Mouse (Mus musculus) ovary, adult 18-20 months (tissue): Measurements from ENCODE around the gene Tex50.
"Not testable (repeated sequence)": the region's sequence is repeated elsewhere in the genome, so short reads cannot be mapped to it uniquely, and the experiment has no call there.

Experiments
- DNase-seq: peaks from one replicate; pipeline ENCODE4 v3.0.0; 2022; ENCODE audit warnings: low spot score, mixed read lengths

Tex50 gene

DNA sequence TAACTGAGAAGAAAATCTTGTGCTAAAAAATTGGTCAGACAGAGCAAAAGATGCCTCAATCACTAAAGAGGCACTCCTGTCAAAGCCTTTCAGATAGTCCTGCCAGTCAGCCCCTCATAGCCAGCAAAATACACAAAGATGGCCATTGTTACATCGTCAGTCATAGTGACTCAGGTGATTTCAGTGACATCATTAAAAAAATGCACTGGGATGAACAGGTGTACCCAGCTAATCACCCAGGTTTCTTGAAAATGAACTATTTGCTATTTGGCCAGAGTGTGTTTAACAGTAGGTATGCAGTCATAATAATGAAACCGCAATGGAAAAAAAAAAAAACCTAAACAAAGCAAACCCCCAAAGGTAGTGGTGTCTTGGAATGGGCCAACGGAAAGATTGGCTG, at the start of gene Tex50:
Gene Tex50 (minus strand): TSS at position 101 of the 400 bp plus-strand sequence.
- DNase-seq: no peak

DNA sequence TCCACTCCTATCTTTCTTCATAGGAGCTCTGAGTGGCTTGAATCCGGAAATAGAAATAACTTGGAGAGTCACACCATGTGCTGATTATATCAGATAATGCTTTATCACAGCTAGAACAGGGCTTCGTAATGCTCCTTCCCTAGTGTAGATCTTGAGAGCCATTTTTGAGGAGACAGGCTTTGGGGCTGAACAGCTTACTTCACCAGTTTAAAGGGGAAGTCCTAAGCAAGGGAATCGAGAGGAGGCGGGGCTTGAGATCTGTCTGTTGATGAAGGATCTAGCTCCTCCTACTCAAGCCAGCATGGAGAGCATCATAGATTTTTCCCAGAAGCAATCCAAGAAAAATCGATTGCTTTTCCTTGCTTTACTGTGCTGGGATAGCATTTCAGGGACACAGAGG, 40.7 kb upstream of the Tex50 start:
- no peak for DNase-seq

DNA sequence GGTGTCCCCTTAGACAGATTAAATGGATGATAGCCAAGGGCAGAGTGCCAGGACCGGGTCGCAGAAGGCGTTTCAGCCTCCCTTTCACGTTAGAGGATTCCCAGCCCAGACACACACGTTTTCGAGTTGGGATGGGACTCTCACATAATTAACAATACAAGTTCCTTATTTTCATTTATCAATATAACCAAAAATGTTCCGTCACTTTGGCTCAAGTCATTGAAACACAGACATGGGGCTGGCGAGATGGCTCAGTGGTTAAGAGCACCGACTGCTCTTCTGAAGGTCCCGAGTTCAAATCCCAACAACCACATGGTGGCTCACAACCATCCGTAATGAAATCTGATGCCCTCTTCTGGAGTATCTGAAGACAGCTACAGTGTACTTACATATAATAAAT, 37.2 kb upstream of the Tex50 start:
- not testable (repeated sequence) for DNase-seq

DNA sequence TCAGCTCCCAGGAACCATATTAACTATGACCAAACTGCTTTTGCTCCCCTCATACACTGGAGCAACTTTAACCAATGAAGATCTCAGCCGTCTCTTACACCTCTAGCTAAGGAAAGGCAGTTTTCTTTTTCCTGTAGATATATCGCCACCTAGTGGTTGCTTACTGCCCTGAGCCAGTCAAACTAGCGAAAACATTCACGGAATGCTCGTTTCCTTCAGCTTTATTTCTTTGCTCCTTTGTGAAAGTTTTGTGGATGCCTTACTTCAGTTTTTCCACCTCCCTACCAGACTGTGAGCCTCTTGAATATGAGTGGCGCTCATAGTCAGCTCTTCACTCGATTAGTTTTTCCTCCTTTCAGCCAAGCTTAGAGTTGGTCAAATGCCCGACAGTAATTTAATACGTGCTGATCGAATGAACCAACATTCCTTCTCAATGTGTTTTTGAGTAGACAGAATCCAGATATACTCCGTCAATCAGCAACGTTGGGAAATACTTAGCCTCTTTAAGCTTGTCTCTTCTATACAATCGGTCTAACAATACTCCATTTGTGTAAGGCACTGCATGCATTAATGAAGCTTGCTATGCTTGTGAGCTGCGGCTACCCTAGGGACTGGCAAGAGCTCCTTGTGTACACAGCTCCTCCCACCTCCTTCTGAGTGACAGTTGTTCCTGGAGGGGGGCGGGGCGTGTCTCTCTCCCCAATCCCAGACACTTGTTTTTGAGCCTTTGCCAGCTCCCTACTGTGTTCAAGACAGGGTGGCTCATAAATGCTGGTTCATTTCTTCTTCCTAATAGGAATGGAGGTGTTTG, 36.6 kb upstream of the Tex50 start:
- peak; percentile 65 for DNase-seq

DNA sequence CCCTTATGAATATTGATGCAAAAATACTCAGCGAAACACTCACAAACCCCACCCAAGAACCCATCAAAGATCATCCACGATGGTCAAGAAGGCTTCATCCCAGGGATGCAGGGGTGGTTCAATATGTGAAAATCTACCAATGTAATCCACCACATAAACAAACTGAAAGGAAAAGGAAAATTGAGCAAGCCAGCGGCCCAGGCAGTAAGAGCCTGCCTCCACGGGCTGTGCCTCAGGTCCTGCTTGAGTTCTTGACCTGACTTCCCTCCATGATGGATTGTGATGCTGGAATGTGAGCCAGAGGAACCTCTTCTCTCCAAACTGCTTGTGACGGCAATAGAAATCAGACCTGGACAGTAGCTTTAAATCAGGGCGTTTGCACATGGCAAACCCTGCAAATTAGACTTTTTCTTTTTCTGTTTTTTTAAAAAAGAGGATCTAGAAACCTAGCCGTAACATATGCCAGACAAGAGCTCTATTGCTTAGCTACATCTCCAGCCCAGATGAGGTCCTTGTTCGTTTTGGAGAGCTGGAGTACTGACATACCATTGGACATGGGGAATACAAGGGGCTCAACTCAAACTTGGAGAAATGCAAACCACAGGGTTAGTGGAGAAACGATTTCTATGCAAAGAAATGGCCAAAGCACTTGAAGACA, 31.3 kb upstream of the Tex50 start:
- DNase-seq: no peak

DNA sequence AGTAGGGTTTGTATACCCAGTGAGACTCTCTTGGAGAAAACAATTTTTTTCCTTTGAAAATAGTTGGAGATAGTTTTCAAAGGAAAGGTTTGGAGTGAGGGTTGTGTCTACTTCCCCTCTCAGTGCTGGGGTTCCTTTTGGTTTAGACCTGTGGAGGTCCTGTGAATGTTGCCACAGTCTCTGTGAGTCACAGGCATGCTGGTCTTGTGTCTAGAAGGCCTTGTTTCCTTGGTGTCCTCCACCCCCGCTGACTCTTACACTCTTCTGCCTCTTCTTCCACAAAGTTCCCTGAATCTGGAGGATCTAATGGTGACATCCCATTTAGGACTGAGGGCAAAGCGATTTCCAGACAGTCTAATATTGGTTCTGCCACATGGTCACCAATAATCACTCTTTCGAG, 26.3 kb upstream of the Tex50 start:
- no peak for DNase-seq

DNA sequence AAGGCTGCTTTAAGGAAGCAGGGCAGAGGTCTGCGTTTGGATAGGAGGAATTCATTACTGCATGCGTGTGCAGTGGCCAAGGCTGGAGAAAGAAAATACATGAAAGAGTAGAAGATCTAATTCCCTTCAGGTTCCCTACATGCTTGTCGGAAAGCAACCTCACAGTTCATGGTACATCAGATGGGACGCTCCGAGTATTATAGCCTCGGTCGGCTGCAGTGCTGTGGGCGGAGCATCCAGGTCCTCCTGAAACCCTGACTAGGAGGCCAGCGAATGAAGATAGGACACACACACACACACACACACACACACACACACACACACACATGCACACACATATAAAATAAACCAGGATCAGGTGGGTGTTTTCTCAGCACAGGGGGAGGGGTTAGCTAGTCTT, 24.6 kb upstream of the Tex50 start:
- DNase-seq: no peak

DNA sequence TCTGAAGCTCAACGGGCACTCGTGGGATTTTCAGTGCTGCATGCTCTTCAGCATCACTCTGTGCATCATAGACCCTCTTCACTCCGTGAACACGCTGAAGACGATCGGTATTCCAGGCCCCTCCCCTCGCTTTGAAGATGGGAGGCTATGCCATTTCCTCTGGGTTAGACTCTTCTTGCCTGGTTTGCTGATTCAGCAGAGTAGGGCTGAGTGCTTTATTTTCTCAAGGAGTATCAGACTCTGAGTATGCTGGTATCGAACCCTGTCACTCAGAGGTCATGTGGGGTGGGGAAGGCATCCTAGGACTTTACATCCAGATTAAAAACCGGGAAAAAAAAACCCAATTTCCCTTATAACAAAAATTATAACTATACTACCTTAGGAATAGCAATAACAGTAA, 23.3 kb upstream of the Tex50 start:
- DNase-seq: no peak

DNA sequence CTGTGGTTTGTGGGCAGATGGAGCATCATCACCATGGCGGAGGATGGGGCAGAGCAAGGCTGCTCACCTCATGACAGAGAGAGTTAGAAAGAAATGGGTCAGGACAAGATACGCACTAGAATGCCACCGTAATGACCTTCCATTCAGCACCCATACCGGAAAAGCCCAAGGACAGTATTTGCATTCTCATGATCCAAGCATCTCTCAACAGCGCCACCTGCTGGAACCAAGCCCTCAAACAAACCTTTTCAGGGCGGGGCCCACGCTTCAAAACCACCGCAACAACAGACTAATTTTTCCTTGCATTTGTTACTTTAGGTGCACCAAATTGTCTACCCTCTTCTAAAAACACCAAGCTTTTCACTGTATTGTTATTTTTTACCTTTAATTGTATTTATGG, 21.6 kb upstream of the Tex50 start:
- DNase-seq: no peak

DNA sequence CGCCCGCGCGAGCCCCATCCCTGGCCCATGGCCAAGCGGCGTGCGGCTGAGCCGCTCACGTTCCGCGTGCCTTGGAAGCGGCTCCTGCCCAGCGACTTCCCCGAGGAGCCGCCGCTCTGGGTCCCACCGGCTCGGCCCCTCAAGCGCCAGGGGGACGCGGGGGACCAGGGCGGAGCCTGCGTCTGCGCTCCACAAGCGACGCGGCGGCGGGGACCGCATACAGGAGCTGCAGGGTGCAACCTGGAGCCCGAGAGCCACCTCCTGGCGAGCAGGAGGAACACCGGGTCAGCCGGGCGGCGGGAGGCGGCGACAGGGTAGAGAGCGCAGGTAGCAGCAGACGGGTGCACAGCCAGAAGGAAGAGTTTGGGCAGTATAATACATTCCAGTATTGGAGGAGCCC, 11.5 kb upstream of the Tex50 start:
- peak; percentile 37 for DNase-seq

DNA sequence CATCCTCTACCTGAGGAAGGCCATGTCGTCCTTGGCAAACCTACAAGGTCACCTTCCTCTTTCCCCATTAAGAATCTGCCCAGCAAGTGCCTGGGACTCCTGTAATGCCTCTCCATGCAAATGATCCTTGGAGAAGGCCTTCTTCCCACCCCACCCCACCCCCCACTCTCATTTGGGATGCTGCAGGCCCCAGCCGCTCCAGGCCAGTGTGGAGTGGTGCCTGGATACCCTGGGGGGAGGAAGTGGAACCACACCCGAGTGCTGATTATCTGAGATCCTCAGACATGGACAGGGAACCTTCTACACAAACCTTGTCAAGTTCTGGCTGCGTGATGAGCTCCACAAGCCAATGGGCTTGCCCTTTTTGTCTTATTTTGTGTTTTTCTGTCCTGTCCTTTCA, 1.2 kb upstream of the Tex50 start:
- DNase-seq: no peak

DNA sequence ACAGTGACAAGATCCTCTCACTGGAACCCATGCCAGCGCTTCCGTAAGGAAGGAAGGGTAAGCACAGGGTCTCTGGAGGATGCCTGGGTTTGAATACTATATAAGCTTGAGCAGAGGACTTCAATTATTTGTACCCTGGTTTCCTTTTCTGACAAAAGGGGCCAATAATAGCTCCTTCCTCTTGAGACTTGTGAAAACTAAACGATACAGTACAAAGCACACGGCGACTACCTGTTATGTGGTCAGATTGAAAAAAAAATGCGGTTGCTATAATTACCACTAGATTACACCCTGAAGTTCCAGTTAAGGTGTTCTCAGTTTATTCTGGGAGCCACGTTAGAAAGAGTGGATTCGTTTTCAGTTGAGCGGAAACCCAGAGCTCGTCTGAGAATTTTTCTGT, 2.6 kb downstream of the Tex50 start:
- DNase-seq: no peak

DNA sequence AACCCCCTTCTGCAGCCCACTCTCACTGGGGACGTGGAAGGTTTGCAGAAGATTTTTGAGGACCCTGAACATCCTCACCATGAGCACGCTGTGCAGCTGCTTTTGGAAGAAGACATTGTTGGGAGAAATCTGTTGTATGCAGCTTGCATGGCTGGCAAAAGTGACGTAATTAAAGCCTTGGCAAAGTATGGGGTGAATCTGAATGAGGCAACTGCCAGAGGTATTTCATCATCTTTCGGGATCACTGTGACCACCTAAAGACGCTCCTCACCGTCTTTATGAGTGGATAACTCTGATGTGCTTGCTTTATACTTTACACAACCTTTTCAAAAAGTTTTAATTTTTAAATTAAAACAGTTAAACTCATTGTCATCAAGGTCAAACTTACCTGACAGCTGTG, 8.0 kb downstream of the Tex50 start:
- no peak for DNase-seq

DNA sequence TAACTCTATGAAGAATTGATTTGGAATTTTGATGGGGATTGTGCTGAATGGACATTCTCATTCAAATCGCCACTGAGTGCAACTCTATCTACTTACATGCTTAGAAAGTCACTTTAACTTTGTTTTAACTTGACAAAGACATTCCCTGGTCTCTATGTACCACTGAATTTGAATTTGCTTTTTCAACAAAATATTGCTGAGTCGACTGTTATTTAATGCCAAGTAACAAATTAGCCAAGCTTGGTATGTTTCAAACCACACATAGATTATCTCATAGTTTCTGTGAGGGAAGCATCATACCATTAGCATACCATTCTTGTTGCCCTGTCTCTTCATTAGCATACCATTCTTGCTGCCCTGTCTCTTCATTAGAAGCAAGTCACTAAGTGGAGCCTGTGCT, 11.2 kb downstream of the Tex50 start:
- no peak for DNase-seq

DNA sequence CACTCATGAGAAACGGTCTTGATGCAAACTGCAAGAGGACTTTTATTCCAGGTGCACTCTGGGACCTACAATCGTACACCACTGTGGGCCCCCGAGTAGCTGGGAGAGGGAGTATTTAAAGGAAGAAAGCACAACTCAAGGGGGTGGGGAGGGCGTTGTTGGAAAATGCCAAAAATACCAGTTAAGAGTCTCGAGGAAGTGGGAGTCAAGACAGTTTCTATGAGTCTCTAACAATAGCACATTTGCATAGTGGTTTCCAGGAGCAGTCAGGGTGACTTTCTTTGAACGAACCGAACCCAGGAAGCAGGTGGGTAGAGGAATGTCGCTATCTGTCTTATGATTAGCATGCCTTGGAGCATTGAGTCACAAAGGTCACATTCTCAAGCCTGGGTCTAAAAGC, 13.5 kb downstream of the Tex50 start:
- not testable (repeated sequence) for DNase-seq

DNA sequence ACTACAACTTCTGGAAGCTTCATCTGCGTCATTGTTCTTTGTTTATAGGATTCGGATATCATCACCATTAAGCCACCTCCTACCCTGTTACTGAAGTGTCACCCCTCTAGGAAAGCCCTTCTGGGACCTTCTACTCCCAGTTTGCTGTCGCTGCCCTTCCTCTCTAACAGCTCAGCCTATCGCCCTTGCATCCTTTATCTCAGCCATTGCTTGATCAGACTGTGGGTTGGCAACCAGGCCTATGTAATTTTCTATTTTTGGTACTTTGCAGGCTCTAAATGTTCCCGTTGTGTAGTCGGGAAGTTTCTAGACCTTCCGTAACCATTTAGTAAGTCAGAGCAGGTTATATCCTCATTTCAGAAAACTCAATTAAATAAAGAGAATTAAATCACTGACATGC, 15.9 kb downstream of the Tex50 start:
- no peak for DNase-seq

DNA sequence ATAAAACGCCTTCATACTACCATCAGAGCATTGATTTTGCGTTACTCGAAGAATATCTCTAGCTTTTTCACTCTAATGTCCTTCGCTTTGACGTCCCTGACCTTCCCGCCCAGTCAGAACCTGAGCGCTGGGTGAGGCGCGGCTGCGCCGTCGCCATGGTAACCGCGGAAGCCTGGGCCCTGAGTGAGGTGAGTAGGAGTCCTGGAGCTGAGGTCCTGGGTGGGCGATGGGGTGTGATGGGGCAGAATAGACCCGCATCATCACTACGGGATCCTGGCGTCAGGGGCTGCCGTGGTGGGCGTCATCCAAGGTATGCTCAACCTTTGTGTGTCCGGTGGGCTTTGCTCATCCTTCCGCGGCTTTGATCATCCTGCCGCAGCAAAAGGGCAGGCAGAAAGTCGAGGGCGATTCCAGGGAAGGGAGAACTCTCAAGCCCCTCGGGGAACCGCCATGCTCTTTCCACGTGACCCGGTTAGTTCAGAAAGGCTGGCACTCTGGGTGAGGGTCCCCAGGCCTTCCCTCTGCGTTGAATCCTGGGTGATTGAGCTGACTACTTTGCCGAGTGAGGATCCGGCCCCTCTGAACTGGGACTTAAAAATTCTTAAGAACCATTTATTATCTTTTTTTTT, 16.5 kb downstream of the Tex50 start, which contains the start of gene Ankrd45:
Gene Ankrd45 (plus strand): TSS at position 161 of the 629 bp plus-strand sequence.
- peak; percentile 37 for DNase-seq

DNA sequence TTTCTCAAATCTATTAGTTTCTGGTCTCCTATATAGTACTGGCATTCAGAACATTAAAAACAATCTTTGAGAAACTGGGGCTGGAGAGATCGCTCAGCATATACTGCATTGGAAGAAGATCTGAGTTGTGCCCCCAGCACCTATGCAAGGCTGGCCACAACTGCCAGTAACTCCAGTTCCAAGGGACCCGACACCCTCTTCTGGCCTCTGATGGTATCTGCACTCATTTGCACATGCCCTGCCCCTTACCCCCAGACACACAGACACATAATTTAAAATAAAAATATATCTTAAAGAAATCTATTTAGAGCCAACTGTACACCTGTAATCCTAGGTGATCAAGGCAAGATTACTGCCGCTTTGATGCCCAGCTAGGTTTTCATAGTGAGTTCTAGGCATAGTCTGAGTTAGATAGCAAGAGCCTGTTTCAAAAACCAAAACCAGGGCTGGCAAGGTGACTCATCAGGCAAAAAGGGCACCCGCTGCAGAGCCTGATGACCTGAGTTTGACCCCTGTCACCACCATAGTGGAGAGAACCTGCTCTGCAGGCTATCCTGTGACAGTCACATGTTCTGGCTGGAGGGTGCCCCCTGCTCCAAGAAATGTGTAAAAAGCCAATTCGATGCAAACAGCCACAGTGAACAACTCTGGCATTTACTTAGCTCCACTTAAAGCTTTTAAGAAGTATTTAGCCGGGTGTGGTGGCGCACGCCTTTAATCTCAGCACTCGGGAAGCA, 18.9 kb downstream of the Tex50 start:
- DNase-seq: no peak

DNA sequence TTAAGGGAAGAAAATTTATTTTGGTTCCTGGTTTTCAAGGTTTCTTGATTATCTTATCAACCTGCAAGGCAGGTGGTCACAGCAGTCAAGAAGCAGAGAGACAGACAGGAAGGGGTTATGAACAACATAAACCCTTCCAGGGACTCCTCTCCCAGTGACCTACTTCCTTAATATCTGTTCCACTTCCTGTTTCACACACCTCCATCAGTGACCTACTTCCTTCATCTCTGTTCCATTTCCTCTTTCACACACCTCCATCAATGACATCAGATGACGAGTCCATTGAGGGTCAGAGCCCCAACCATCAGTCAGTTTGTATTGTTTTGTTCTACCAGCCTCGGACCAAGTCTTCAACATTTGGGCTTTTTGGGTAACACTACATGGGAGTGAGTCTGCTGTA, 19.6 kb downstream of the Tex50 start:
- no peak for DNase-seq

DNA sequence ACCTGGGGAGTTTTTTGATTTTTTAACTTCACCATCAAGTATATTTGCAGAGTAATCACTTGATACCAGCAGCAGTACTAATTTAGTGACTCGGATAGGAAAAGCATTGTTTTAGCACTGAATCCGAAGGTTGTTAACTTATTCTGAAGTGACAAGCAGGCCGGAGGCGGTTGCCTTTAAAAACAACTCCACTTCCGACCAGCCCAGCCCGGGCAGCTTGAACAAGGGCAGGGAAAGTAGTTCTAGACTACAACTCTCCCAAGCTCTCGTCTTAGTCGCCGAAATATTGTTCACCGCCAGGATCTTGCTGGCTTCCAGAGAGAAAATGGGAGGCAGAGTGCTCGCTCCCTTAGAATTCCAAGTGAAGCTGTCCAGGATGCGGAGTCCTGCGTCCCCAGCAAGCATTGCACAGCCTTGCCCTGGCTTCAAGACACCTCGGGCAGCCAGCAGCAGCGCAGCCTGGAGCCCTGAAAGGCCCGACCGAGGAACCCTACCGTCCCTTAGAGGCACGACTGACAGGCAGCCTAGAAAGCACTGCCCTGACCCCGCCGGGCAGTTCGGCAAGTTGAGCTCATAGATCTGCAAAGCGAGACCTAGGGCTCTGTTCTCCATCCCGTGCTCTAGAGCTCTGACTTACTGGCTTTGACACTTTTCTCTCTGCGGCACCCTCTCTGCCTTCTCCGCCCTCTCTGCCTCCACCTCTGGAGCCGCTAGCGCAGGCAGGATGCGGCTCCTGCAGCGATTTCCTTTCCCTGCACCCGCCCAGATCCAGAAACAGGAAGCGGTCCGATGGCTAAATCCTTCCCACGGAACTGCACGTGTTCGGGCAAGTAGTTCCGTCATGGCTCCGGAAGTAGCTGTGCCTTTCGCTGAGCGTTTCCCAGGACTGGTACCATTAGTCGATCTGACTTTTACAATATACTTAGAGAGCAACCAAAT, 28.1 kb downstream of the Tex50 start, which contains the start of gene Klhl20:
Gene Klhl20 (minus strand): TSS at position 786 of the 939 bp plus-strand sequence.
- DNase-seq: peak; percentile 83

DNA sequence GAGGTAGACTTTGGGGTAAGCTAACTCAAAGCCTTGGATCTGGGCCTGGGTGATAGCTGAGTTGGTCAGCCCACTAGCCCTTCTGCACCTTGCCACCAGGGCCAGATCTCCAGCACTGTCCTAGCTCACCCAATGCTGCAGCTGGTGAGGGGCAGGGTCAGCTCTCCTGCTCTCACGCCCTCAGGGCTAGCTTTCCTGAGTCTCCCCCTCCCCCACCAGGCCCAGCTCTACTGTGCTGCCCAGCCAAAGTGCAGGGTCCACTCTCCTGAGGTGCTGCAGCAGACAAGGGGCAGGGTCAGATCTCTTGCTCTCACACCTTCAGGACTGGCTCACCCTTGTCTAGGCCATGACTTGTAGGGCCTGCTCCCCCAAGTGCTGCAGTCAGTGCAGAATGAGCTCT, 32.7 kb downstream of the Tex50 start:
- no peak for DNase-seq
